Mouse (Mus musculus): Measurements from ENCODE around the gene Olfr645. TPM values are rescaled to one million over a fixed set of nuclear protein-coding genes. Genes with fewer than 3 reads are reported as not detected.

Olfr645 gene
- polyA plus RNA-seq (2014; fragmentation: Illumina TruSeq; extraction: RNeasy Lipid Tissue Mini Kit (QIAGEN cat#74804); ENCODE audit: low read depth, low replicate concordance), result not detected

GRCm38 (mm10) chr7:104085365-104085764 is at the start of gene Olfr645:
Gene Olfr645, minus strand, starts transcription at chr7:104085465.

GRCm38 (mm10) chr7:104129726-104130125 is 44.5 kb upstream of the Olfr645 start, which contains the start of gene Ubqln5:
Gene Ubqln5, minus strand, starts transcription at chr7:104129826.

GRCm38 (mm10) chr7:104104757-104104972 is 19.4 kb upstream of the Olfr645 start, which contains the start of gene Olfr646:
Gene Olfr646, plus strand, starts transcription at chr7:104104873.

GRCm38 (mm10) chr7:104071769-104072168 is 13.5 kb downstream of the Olfr645 start, which contains the start of gene Olfr644:
Gene Olfr644, minus strand, starts transcription at chr7:104071869.

GRCm38 (mm10) chr7:104061345-104061744 is 23.9 kb downstream of the Olfr645 start, which contains the start of gene 4930516K23Rik:
Gene 4930516K23Rik, minus strand, starts transcription at chr7:104061445.

GRCm38 (mm10) chr7:104052566-104052965 is 32.7 kb downstream of the Olfr645 start, which contains the start of gene Olfr642:
Gene Olfr642, minus strand, starts transcription at chr7:104052666.

GRCm38 (mm10) chr7:104035145-104035544 is 50.1 kb downstream of the Olfr645 start, which contains the start of gene Olfr641:
Gene Olfr641, plus strand, starts transcription at chr7:104035445.

Other genes with a start within 250 kb of the Olfr645 start
- gene Hbb-bh2, start 244.9 kb downstream of the Olfr645 start, polyA plus RNA-seq (2014; fragmentation: Illumina TruSeq; extraction: RNeasy Lipid Tissue Mini Kit (QIAGEN cat#74804); ENCODE audit: low read depth, low replicate concordance), result not detected
- gene Hbb-bh1, start 242.3 kb downstream of the Olfr645 start, polyA plus RNA-seq (2014; fragmentation: Illumina TruSeq; extraction: RNeasy Lipid Tissue Mini Kit (QIAGEN cat#74804); ENCODE audit: low read depth, low replicate concordance), result not detected
- not detected for gene Hbb-y, start 232.2 kb downstream of the Olfr645 start, polyA plus RNA-seq (2014; fragmentation: Illumina TruSeq; extraction: RNeasy Lipid Tissue Mini Kit (QIAGEN cat#74804); ENCODE audit: low read depth, low replicate concordance)
- not detected for gene Olfr66, start 199.2 kb downstream of the Olfr645 start, polyA plus RNA-seq (2014; fragmentation: Illumina TruSeq; extraction: RNeasy Lipid Tissue Mini Kit (QIAGEN cat#74804); ENCODE audit: low read depth, low replicate concordance)
- not detected for gene Olfr64, start 191.0 kb downstream of the Olfr645 start, polyA plus RNA-seq (2014; fragmentation: Illumina TruSeq; extraction: RNeasy Lipid Tissue Mini Kit (QIAGEN cat#74804); ENCODE audit: low read depth, low replicate concordance)
- gene Olfr65, start 182.0 kb downstream of the Olfr645 start, polyA plus RNA-seq (2014; fragmentation: Illumina TruSeq; extraction: RNeasy Lipid Tissue Mini Kit (QIAGEN cat#74804); ENCODE audit: low read depth, low replicate concordance), result not detected
- gene Olfr631, start 156.6 kb downstream of the Olfr645 start, polyA plus RNA-seq (2014; fragmentation: Illumina TruSeq; extraction: RNeasy Lipid Tissue Mini Kit (QIAGEN cat#74804); ENCODE audit: low read depth, low replicate concordance), result not detected
- gene Olfr632, start 151.1 kb downstream of the Olfr645 start, polyA plus RNA-seq (2014; fragmentation: Illumina TruSeq; extraction: RNeasy Lipid Tissue Mini Kit (QIAGEN cat#74804); ENCODE audit: low read depth, low replicate concordance), result not detected
- not detected for gene Olfr633, start 141.0 kb downstream of the Olfr645 start, polyA plus RNA-seq (2014; fragmentation: Illumina TruSeq; extraction: RNeasy Lipid Tissue Mini Kit (QIAGEN cat#74804); ENCODE audit: low read depth, low replicate concordance)
- gene Olfr635, start 114.3 kb downstream of the Olfr645 start, polyA plus RNA-seq (2014; fragmentation: Illumina TruSeq; extraction: RNeasy Lipid Tissue Mini Kit (QIAGEN cat#74804); ENCODE audit: low read depth, low replicate concordance), result not detected
- not detected for gene Olfr638, start 86.7 kb downstream of the Olfr645 start, polyA plus RNA-seq (2014; fragmentation: Illumina TruSeq; extraction: RNeasy Lipid Tissue Mini Kit (QIAGEN cat#74804); ENCODE audit: low read depth, low replicate concordance)
- not detected for gene Olfr639, start 68.2 kb downstream of the Olfr645 start, polyA plus RNA-seq (2014; fragmentation: Illumina TruSeq; extraction: RNeasy Lipid Tissue Mini Kit (QIAGEN cat#74804); ENCODE audit: low read depth, low replicate concordance)
- not detected for gene Olfr640, start 59.9 kb downstream of the Olfr645 start, polyA plus RNA-seq (2014; fragmentation: Illumina TruSeq; extraction: RNeasy Lipid Tissue Mini Kit (QIAGEN cat#74804); ENCODE audit: low read depth, low replicate concordance)
- not detected for gene Olfr641, start 50.0 kb downstream of the Olfr645 start, polyA plus RNA-seq (2014; fragmentation: Illumina TruSeq; extraction: RNeasy Lipid Tissue Mini Kit (QIAGEN cat#74804); ENCODE audit: low read depth, low replicate concordance)
- not detected for gene Olfr642, start 32.8 kb downstream of the Olfr645 start, polyA plus RNA-seq (2014; fragmentation: Illumina TruSeq; extraction: RNeasy Lipid Tissue Mini Kit (QIAGEN cat#74804); ENCODE audit: low read depth, low replicate concordance)
- gene 4930516K23Rik, start 24.0 kb downstream of the Olfr645 start, polyA plus RNA-seq (2014; fragmentation: Illumina TruSeq; extraction: RNeasy Lipid Tissue Mini Kit (QIAGEN cat#74804); ENCODE audit: low read depth, low replicate concordance), result not detected
- not detected for gene Olfr644, start 13.6 kb downstream of the Olfr645 start, polyA plus RNA-seq (2014; fragmentation: Illumina TruSeq; extraction: RNeasy Lipid Tissue Mini Kit (QIAGEN cat#74804); ENCODE audit: low read depth, low replicate concordance)
- gene Olfr646, start 19.4 kb upstream of the Olfr645 start, polyA plus RNA-seq (2014; fragmentation: Illumina TruSeq; extraction: RNeasy Lipid Tissue Mini Kit (QIAGEN cat#74804); ENCODE audit: low read depth, low replicate concordance), result not detected
- not detected for gene Ubqln5, start 44.4 kb upstream of the Olfr645 start, polyA plus RNA-seq (2014; fragmentation: Illumina TruSeq; extraction: RNeasy Lipid Tissue Mini Kit (QIAGEN cat#74804); ENCODE audit: low read depth, low replicate concordance)
- not detected for gene Olfr643, start 51.9 kb upstream of the Olfr645 start, polyA plus RNA-seq (2014; fragmentation: Illumina TruSeq; extraction: RNeasy Lipid Tissue Mini Kit (QIAGEN cat#74804); ENCODE audit: low read depth, low replicate concordance)
- not detected for gene Ubqln3, start 57.8 kb upstream of the Olfr645 start, polyA plus RNA-seq (2014; fragmentation: Illumina TruSeq; extraction: RNeasy Lipid Tissue Mini Kit (QIAGEN cat#74804); ENCODE audit: low read depth, low replicate concordance)
- gene Ubqlnl, start 65.1 kb upstream of the Olfr645 start, polyA plus RNA-seq (2014; fragmentation: Illumina TruSeq; extraction: RNeasy Lipid Tissue Mini Kit (QIAGEN cat#74804); ENCODE audit: low read depth, low replicate concordance), result not detected
- gene Olfm5, start 79.4 kb upstream of the Olfr645 start, polyA plus RNA-seq (2014; fragmentation: Illumina TruSeq; extraction: RNeasy Lipid Tissue Mini Kit (QIAGEN cat#74804); ENCODE audit: low read depth, low replicate concordance), result not detected
- gene Olfr648, start 97.9 kb upstream of the Olfr645 start, polyA plus RNA-seq (2014; fragmentation: Illumina TruSeq; extraction: RNeasy Lipid Tissue Mini Kit (QIAGEN cat#74804); ENCODE audit: low read depth, low replicate concordance), result not detected
- not detected for gene Olfr649, start 110.5 kb upstream of the Olfr645 start, polyA plus RNA-seq (2014; fragmentation: Illumina TruSeq; extraction: RNeasy Lipid Tissue Mini Kit (QIAGEN cat#74804); ENCODE audit: low read depth, low replicate concordance)
- gene Trim6, start 133.3 kb upstream of the Olfr645 start, polyA plus RNA-seq (2014; fragmentation: Illumina TruSeq; extraction: RNeasy Lipid Tissue Mini Kit (QIAGEN cat#74804); ENCODE audit: low read depth, low replicate concordance), result 0.76 TPM
- gene Trim34a, start 159.0 kb upstream of the Olfr645 start, polyA plus RNA-seq (2014; fragmentation: Illumina TruSeq; extraction: RNeasy Lipid Tissue Mini Kit (QIAGEN cat#74804); ENCODE audit: low read depth, low replicate concordance), result 7.4 TPM
- gene Trim5, start 202.6 kb upstream of the Olfr645 start, polyA plus RNA-seq (2014; fragmentation: Illumina TruSeq; extraction: RNeasy Lipid Tissue Mini Kit (QIAGEN cat#74804); ENCODE audit: low read depth, low replicate concordance), result 1.6 TPM
- 19.8 TPM for gene Trim12a, start 230.0 kb upstream of the Olfr645 start, polyA plus RNA-seq (2014; fragmentation: Illumina TruSeq; extraction: RNeasy Lipid Tissue Mini Kit (QIAGEN cat#74804); ENCODE audit: low read depth, low replicate concordance)
- gene Trim34b, start 244.0 kb upstream of the Olfr645 start, polyA plus RNA-seq (2014; fragmentation: Illumina TruSeq; extraction: RNeasy Lipid Tissue Mini Kit (QIAGEN cat#74804); ENCODE audit: low read depth, low replicate concordance), result not detected